Mouse (Mus musculus): ENCODE results near the gene 1700029F12Rik. TPM values are rescaled to one million over a fixed set of nuclear protein-coding genes. Genes with fewer than 3 reads are reported as not detected.

1700029F12Rik gene
- total RNA-seq, 2 experiments from 2014 or later: not detected

- DNase-seq (ENCODE audit: low spot score in 2 of 2): no peak
Observed at GRCm38 (mm10) chr13:96973318-96973717, 60.8 kb downstream of the 1700029F12Rik start.

Other genes with a start within 250 kb of the 1700029F12Rik start
- gene Gcnt4, start 109.7 kb downstream of the 1700029F12Rik start, total RNA-seq (2021): under 1 TPM; 0.29 to 0.36 TPM
- not detected for gene Fam169a, start 32.9 kb upstream of the 1700029F12Rik start, total RNA-seq (2021)
- 10 to 100 TPM in 1 of 2 experiments, under 1 TPM in 1; 0.29 to 31.2 TPM for gene Gm6169, start 64.9 kb upstream of the 1700029F12Rik start, total RNA-seq (2021)
- 10 to 100 TPM; 27.4 to 30.0 TPM for gene Gfm2, start 103.6 kb upstream of the 1700029F12Rik start, total RNA-seq (2021)
- gene Nsa2, start 103.6 kb upstream of the 1700029F12Rik start, total RNA-seq (2021): 100 to 1,000 TPM; 101 to 105 TPM
- 10 to 100 TPM; 26.7 to 27.8 TPM for gene Hexb, start 164.0 kb upstream of the 1700029F12Rik start, total RNA-seq (2021)
- gene Enc1, start 206.7 kb upstream of the 1700029F12Rik start, total RNA-seq (2021): 10 to 100 TPM; 11.0 to 12.9 TPM

Measured in gastrocnemius, postnatal 4 days (tissue).